Mouse (Mus musculus) CH12.LX (cell line): ENCODE measurements around the gene Abo. TPM values are rescaled to one million over a fixed set of nuclear protein-coding genes. Genes with fewer than 3 reads are reported as not detected.

Source experiments
- DNase-seq: peaks from one replicate; pipeline ENCODE4 v3.0.0-alpha.2; 2013; ENCODE audit errors: extremely low read depth
- H3K27ac ChIP-seq: 2 replicates; pipeline ENCODE4 v1.5.1; 2012; ENCODE audit warnings: low read depth, mild to moderate bottlenecking, control low read depth, moderate library complexity; ENCODE audit not compliant: insufficient read depth
- H3K27me3 ChIP-seq: replicated peaks from 2 replicates; pipeline ENCODE3; 2012; ENCODE audit warnings: inconsistent platforms
- H3K36me3 ChIP-seq, 2 experiments: replicated peaks in 1 of 2; 2 replicates each; pipeline versions ENCODE3 to v1.6.1; 2012; ENCODE audit warnings: inconsistent platforms in 1 of 2, low read length in 1 of 2, mild to moderate bottlenecking in 1 of 2, mixed read lengths in 1 of 2, moderate library complexity in 1 of 2; ENCODE audit not compliant: control insufficient read depth in 1 of 2, insufficient read depth in 1 of 2
- H3K4me1 ChIP-seq, 2 experiments: 2 replicates each; pipeline ENCODE4 v1.6.1; 2012; ENCODE audit warnings: inconsistent platforms in 1 of 2, moderate library complexity in 1 of 2; ENCODE audit not compliant: insufficient read depth in 2 of 2, control insufficient read depth in 1 of 2
- H3K4me2 ChIP-seq: 2 replicates; pipeline ENCODE4 v1.6.1; 2012; ENCODE audit warnings: low read depth, mild to moderate bottlenecking, control low read depth; ENCODE audit not compliant: poor library complexity, insufficient read depth, severe bottlenecking
- H3K4me3 ChIP-seq, 3 experiments: fragments of 150-350 bp in 1 of 3; sonication (generic) in 1 of 3; replicated peaks in 1 of 3; 2 replicates each; pipeline versions ENCODE3 to v1.5.1; 2011 to 2012; ENCODE audit warnings: low read depth in 2 of 3, low read length in 2 of 3, mild to moderate bottlenecking in 2 of 3, moderate library complexity in 2 of 3, control low read depth in 1 of 3, improper control_type of control experiment in 1 of 3, inconsistent platforms in 1 of 3, mixed read lengths in 1 of 3; ENCODE audit not compliant: poor library complexity in 1 of 3
- H3K79me2 ChIP-seq: replicated peaks from 2 replicates; pipeline ENCODE4 v1.6.1; 2012; ENCODE audit warnings: mild to moderate bottlenecking, moderate library complexity; ENCODE audit not compliant: control insufficient read depth, poor library complexity, insufficient read depth, severe bottlenecking; ENCODE audit errors: extremely low read depth
- H3K9ac ChIP-seq: 2 replicates; pipeline ENCODE4 v1.6.1; 2012; ENCODE audit warnings: low read depth, mild to moderate bottlenecking, control low read depth, moderate library complexity; ENCODE audit not compliant: insufficient read depth
- H3K9me3 ChIP-seq: replicated peaks from 2 replicates; pipeline ENCODE3; 2012; ENCODE audit warnings: low read length, inconsistent platforms, mixed read lengths
- BHLHE40 ChIP-seq: IDR thresholded peaks from 2 replicates; pipeline ENCODE4 v1.6.1; 2011; ENCODE audit warnings: mild to moderate bottlenecking, low read depth, low read length, improper control_type of control experiment
- CHD1 ChIP-seq: IDR thresholded peaks from 2 replicates; pipeline ENCODE4 v1.6.1; 2012; ENCODE audit warnings: low read depth, low read length, improper control_type of control experiment, inconsistent platforms
- CHD2 ChIP-seq: IDR thresholded peaks from 2 replicates; pipeline ENCODE4 v1.6.1; 2011; ENCODE audit warnings: low read length, improper control_type of control experiment
- CTCF ChIP-seq, 2 experiments: IDR thresholded peaks in 1 of 2; conservative IDR thresholded peaks in 1 of 2; 2 replicates each; pipeline ENCODE4 v1.5.1; 2011 to 2012; ENCODE audit warnings: low read depth in 2 of 2, low read length in 2 of 2, improper control_type of control experiment in 1 of 2, inconsistent platforms in 1 of 2, mild to moderate bottlenecking in 1 of 2, moderate library complexity in 1 of 2
- E2F4 ChIP-seq: IDR thresholded peaks from 2 replicates; pipeline ENCODE4 v1.6.1; 2011; ENCODE audit warnings: low read depth, low read length, improper control_type of control experiment; ENCODE audit not compliant: insufficient replicate concordance
- HCFC1 ChIP-seq: IDR thresholded peaks from 2 replicates; pipeline ENCODE4 v1.6.1; 2012; ENCODE audit warnings: low read depth, mild to moderate bottlenecking, inconsistent platforms, low read length, improper control_type of control experiment
- IRF4 ChIP-seq: IDR thresholded peaks from 2 replicates; pipeline ENCODE4 v1.6.1; 2014; ENCODE audit warnings: low read depth, mild to moderate bottlenecking, inconsistent platforms, low read length, improper control_type of control experiment
- MAX ChIP-seq: IDR thresholded peaks from 2 replicates; pipeline ENCODE4 v1.6.1; 2011; ENCODE audit warnings: low read length, improper control_type of control experiment
- MAZ ChIP-seq: IDR thresholded peaks from 2 replicates; pipeline ENCODE4 v1.6.1; 2012; ENCODE audit warnings: low read depth, mild to moderate bottlenecking, inconsistent platforms, low read length, improper control_type of control experiment, moderate library complexity
- NRF1 ChIP-seq: IDR thresholded peaks from 2 replicates; pipeline ENCODE4 v1.6.1; 2014; ENCODE audit warnings: low read depth, mild to moderate bottlenecking, inconsistent platforms, low read length, improper control_type of control experiment, moderate library complexity
- PAX5 ChIP-seq: IDR thresholded peaks from 2 replicates; pipeline ENCODE4 v1.6.1; 2012; ENCODE audit warnings: low read length, inconsistent platforms, mixed read lengths
- POLR2A ChIP-seq: IDR thresholded peaks from 2 replicates; pipeline ENCODE4 v1.6.1; 2011; ENCODE audit warnings: low read depth, mild to moderate bottlenecking, improper control_type of control experiment, low read length
- POLR2AphosphoS2 ChIP-seq: IDR thresholded peaks from 2 replicates; pipeline ENCODE4 v1.6.1; 2011; ENCODE audit warnings: low read depth, low read length, improper control_type of control experiment
- RCOR1 ChIP-seq: conservative IDR thresholded peaks from 2 replicates; pipeline ENCODE4 v1.6.1; 2012; ENCODE audit warnings: low read depth, mild to moderate bottlenecking, inconsistent platforms, low read length, improper control_type of control experiment
- SIN3A ChIP-seq: IDR thresholded peaks from 2 replicates; pipeline ENCODE4 v1.6.1; 2012; ENCODE audit warnings: low read length, improper control_type of control experiment, inconsistent platforms
- SMC3 ChIP-seq: IDR thresholded peaks from 2 replicates; pipeline ENCODE4 v1.6.1; 2011; ENCODE audit warnings: low read depth, low read length, improper control_type of control experiment
- TBP ChIP-seq: conservative IDR thresholded peaks from 2 replicates; pipeline ENCODE4 v1.6.1; 2011; ENCODE audit warnings: low read depth, low read length, improper control_type of control experiment
- ZKSCAN1 ChIP-seq: IDR thresholded peaks from 2 replicates; pipeline ENCODE4 v1.6.1; 2012; ENCODE audit warnings: low read depth, inconsistent platforms, low read length, improper control_type of control experiment, borderline replicate concordance
- ZMIZ1 ChIP-seq: IDR thresholded peaks from 2 replicates; pipeline ENCODE4 v1.6.1; 2012; ENCODE audit warnings: low read depth, mild to moderate bottlenecking, inconsistent platforms, low read length, improper control_type of control experiment
- ZNF384 ChIP-seq: IDR thresholded peaks from 2 replicates; pipeline ENCODE4 v1.6.1; 2012; ENCODE audit warnings: low read depth, low read length, improper control_type of control experiment, inconsistent platforms
- dilution Hi-C: fragments of 300-500 bp; cut with MboI; formaldehyde crosslinking; loops from 2 replicates; pipeline ENCODE4 v1.14.3; 2020; ENCODE audit warnings: low sequenced_read_pairs; ENCODE audit not compliant: extremely low pct_unique_long_range_greater_than_20kb, extremely low pct_ligation_motif_present
- in situ Hi-C: fragments of 300-500 bp; cut with MboI; formaldehyde crosslinking; loops from 3 replicates; pipeline ENCODE4 v1.14.3; 2019; ENCODE audit warnings: low sequenced_read_pairs, low pct_ligation_motif_present, low pct_unique_long_range_greater_than_20kb, mixed read lengths
- polyA plus RNA-seq: library from polyadenylated mRNA; unstranded; fragments of >175 nt; gene quantifications from 2 replicates; pipeline ENCODE4 v1.2.1, GENCODE M21; 2012; ENCODE audit warnings: low read depth; ENCODE audit not compliant: insufficient read length
- total RNA-seq, 2 experiments: library from RNA; depleted of rRNA; stranded (reverse); fragments of 300-350 nt in 1 of 2; fragments of >200 nt in 1 of 2; gene quantifications; 2 replicates each; pipeline ENCODE4 v1.2.3; 2012 to 2014

Abo gene
- total and polyA plus RNA-seq, 3 experiments, result not detected

DNA sequence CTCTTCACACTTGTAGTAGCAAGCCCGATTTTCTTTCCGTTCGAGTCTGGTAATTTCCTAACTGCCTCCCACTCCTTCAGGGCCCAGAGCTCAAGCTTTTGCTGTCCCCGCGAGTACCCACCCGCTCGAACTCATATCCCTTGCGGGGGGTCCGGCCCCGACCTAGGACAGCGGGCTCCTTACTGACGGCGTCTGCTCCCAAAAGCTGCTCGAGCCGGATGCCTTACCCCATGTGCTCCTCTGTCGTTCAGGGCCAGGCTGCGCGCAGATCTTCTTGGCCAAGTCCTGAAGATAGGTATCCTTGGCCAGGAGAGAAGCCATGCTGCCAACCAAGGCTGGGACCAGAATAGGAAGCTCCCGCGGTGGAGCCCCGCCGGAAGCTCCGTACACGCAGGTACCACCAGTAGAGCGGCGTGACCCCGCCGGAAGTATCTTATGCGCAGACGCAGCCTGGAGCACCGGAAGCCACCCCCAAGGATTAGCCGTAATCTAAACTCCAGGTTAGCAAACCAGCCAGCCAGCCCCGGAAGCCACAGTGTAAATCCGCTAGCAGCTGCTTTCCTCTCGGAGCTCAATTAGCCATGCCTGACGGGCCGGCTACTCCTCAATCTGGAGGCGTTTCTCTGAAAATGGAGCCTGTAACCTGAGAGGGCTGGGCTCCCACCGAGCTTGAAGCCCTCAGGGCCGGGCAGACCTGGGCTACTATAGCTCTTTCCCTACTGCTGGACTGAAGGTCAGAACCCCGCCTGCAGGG is 37.9 kb upstream of the Abo start, which contains the start of gene Surf6 (continued):
- TF ChIP-seq SMC3 (no peak), CTCF (conservative IDR thresholded peaks at IDR 0.05 in 1 of 2, IDR thresholded peaks at IDR 0.05 in 1 of 2; ENCODE audit: low read depth in 2 of 2, low read length in 2 of 2) (no peak), NRF1 (peak; percentile 93), BHLHE40 (peak; percentile 43; the same call in 1 of the 2 replicates), ZKSCAN1 (no peak), IRF4 (peak; percentile 65; the same call in 1 of the 2 replicates), TBP (0 out of 2 replicates have a peak, but pooled peaks have one; percentile 65)

DNA sequence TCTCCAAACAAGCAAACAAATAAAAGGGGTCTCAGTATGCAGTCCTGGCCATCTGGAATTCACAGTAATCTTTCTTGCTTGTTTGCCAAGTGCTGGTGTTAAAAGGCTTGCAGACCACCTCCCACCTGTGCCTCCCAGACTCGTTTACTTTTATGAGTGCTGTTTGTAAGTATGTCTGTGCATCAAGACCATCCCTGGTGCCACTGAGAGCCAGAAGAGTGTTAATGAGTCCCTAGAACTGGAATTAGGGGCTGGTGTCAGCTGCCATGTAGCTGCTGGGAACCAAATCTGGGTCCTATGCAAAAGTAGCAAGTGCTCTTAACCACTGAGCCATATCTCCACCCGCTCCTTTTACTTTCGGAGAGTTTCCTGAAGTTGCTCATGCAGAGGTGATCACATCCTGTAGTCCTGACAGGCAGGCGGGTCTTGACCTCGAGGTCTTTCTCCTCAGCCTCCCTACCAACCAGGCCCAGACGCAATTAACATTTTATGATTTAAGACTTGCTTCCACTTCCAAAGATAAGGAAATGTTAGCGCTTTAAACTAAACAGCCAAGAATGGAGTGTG is 37.1 kb upstream of the Abo start:
- peak overlapping the region; percentile 63; the same call in 1 of the 2 replicates for H3K27ac ChIP-seq
- in situ Hi-C loops, result no loop called here

DNA sequence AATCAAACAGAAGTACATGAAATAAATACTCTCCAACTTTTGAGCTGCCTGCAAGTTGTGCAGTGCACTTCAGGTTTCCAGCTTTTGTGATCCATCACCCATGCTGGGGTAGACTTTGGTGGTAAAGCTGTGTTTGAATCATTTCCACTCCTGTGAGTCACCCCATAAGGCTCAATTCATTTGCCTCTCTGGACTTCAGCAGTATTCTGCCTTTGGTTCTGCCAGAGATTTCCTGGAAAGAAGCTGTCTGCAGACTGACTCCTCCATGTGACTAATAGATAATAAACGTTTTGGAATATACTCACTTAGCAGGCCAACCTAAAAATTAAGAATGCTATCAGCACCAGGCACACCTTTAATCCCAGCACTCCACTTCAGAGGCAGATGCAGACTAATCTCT is 36.0 kb upstream of the Abo start:
- H3K9ac ChIP-seq, result no peak overlapping the region
- no peak for TF ChIP-seq CHD1
- TF ChIP-seq CHD2, result no peak
- no peak for TF ChIP-seq POLR2AphosphoS2
- no peak for TF ChIP-seq HCFC1
- no peak for TF ChIP-seq MAZ
- TF ChIP-seq ZNF384, result no peak
- no peak for TF ChIP-seq E2F4
- no peak for TF ChIP-seq SIN3A
- TF ChIP-seq RCOR1, result no peak
- TF ChIP-seq PAX5, result no peak
- no peak for TF ChIP-seq CTCF (conservative IDR thresholded peaks at IDR 0.05 in 1 of 2, IDR thresholded peaks at IDR 0.05 in 1 of 2; ENCODE audit: low read depth in 2 of 2, low read length in 2 of 2)
- no peaks in the 10 kb centered on the region for H3K9me3 ChIP-seq
- no peak overlapping the region for H3K4me2 ChIP-seq
- no peak overlapping the region for H3K27ac ChIP-seq
- DNase-seq, result no peak
- no peaks in the 10 kb centered on the region for H3K27me3 ChIP-seq
- peaks cover 32% of the 10 kb centered on the region for H3K79me2 ChIP-seq
- dilution Hi-C loops (no loop called here), in situ Hi-C loops (no loop called here)
- no peak overlapping the region for H3K4me3 ChIP-seq
- peaks cover 43 to 78% of the 10 kb centered on the region in 2 experiments for H3K36me3 ChIP-seq
- peaks cover 6 to 42% of the 10 kb centered on the region in 2 experiments for H3K4me1 ChIP-seq

More for the DNA sequence above, 37.1 kb upstream of the Abo start:
- peak overlapping the region; percentile 75 to 97 (median 76) for H3K4me3 ChIP-seq
- peaks cover 47 to 79% of the 10 kb centered on the region in 2 experiments for H3K36me3 ChIP-seq
- TF ChIP-seq ZMIZ1 (no peak), CHD1 (0 out of 2 replicates have a peak, but pooled peaks have one; percentile 35), ZNF384 (no peak), POLR2A (no peak), MAX (no peak)
- H3K4me2 ChIP-seq, result peak overlapping the region; percentile 48
- H3K4me1 ChIP-seq, result peaks cover 6 to 46% of the 10 kb centered on the region in 2 experiments
- H3K27me3 ChIP-seq, result no peaks in the 10 kb centered on the region
- peak; percentile 50 for DNase-seq
- peak overlapping the region; percentile 95 for H3K9ac ChIP-seq
- peaks cover 34% of the 10 kb centered on the region for H3K79me2 ChIP-seq
- H3K9me3 ChIP-seq, result no peaks in the 10 kb centered on the region
- dilution Hi-C loops, result no loop called here
